Comparison of ENCODE assay signal across 19 mouse cellular contexts in the genomic region with DNA sequence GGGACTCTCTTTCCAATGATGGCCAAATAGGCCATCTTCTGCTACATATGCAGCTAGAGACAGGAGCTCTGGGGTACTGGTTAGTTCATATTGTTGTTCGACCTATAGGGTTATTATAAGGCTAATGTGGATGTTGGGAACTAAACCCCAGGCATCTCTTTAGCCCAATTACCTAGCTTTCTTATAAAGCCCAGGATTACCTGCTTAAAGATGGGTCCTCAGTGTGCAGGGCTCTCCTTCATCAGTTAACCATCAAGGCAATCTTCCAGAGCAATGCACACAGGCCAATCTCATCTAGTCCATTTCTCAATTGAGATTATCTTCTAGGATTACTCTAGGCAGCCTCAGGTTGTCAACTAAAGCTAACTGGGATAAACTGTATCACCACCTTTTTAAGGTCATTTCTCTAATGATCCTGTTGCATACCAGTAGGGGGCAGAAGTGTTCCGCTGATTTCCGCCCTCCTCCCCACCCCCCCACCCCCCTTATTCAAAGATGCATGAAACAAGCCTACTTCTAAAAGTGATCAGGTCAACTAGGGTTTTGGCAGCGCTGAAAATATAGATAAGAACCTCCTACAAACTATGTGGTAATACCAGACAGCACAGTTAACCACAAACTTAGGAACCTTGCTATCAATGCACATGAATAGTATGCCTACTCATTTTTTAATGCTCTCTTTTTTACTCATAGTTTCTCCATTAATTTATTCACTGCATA. TPM values are rescaled to one million over a fixed set of nuclear protein-coding genes. Genes with fewer than 3 reads are reported as not detected.
DNase-seq lines count a peak whose midpoint lies in the region; ATAC-seq lines count a peak whose summit lies in the region.
"Had no signal": no experiment of that assay in that cellular context is flagged by ENCODE, and none has a peak within 500 bp of the region (broad histone marks: within the 10 kb centered on the region; RNA-seq: fewer than 3 reads in every experiment).

No protein-coding gene starts in this region.

- peak; percentile 53; the same call in 1 of the 2 replicates for ATAC-seq in heart, embryonic 12.5 days (ENCODE audit: insufficient number of reproducible peaks, low FRiP score)
- peak; percentile 95 for ATAC-seq in liver, embryonic 11.5 days (replicated peaks; ENCODE audit: low FRiP score)
- ATAC-seq: intestine, embryonic 15.5 days; lung, postnatal 0 days had no signal

- H3K9ac ChIP-seq in heart, embryonic 12.5 days = no peak overlapping the region
- H3K9ac ChIP-seq in liver, embryonic 11.5 days (ENCODE audit: low read depth, low read length) = no peak overlapping the region
- H3K9ac ChIP-seq: intestine, embryonic 15.5 days; midbrain, embryonic 12.5 days; neural tube, embryonic 12.5 days had no signal

- no peaks in the 10 kb centered on the region for H3K27me3 ChIP-seq in heart, embryonic 12.5 days (replicated peaks)
- H3K27me3 ChIP-seq in liver, embryonic 11.5 days (replicated peaks; ENCODE audit: control insufficient read depth, insufficient read depth, low read length) = no peaks in the 10 kb centered on the region
- H3K27me3 ChIP-seq in splenic B cell, adult 2 months (ENCODE audit: control insufficient read depth, insufficient read depth, low read length, poor library complexity, severe bottlenecking) = no peaks in the 10 kb centered on the region
- H3K27me3 ChIP-seq: intestine, embryonic 15.5 days; midbrain, embryonic 12.5 days; neural tube, embryonic 12.5 days had no signal

- H3K4me1 ChIP-seq in heart, embryonic 12.5 days (replicated peaks) = no peaks in the 10 kb centered on the region
- H3K4me1 ChIP-seq in liver, embryonic 11.5 days (replicated peaks; ENCODE audit: control insufficient read depth, insufficient read depth, low read length) = no peaks in the 10 kb centered on the region
- H3K4me1 ChIP-seq: embryonic facial prominence, embryonic 10.5 days; intestine, embryonic 15.5 days; midbrain, embryonic 12.5 days; neural tube, embryonic 12.5 days had no signal

- no peak for DNase-seq in heart, postnatal 36 days
- peak; percentile 28 for DNase-seq in NIH3T3 (ENCODE audit: low read depth)
- DNase-seq in liver, embryonic 11.5 days (ENCODE audit: low spot score) = no peak
- peak; percentile 70 for DNase-seq in splenic B cell, adult 2 months (ENCODE audit: low read depth, low spot score)
- no peak for DNase-seq in natural killer cell, adult 2 months (ENCODE audit: low spot score in 2 of 2)
- DNase-seq in spleen, postnatal 14 days (ENCODE audit: low spot score in 2 of 2) = no peak
- DNase-seq: cerebellum, adult 11 months; gastrocnemius, postnatal 10 days; kidney, postnatal 36 days; thymus, postnatal 36 days had no signal

- peaks cover 3% of the 10 kb centered on the region; the same call in 1 of the 2 replicates for H3K9me3 ChIP-seq in heart, embryonic 12.5 days (replicated peaks)
- no peaks in the 10 kb centered on the region for H3K9me3 ChIP-seq in liver, embryonic 11.5 days (ENCODE audit: control insufficient read depth, low read length)
- H3K9me3 ChIP-seq: embryonic facial prominence, embryonic 10.5 days; intestine, embryonic 15.5 days; midbrain, embryonic 12.5 days; neural tube, embryonic 12.5 days had no signal

- no peaks in the 10 kb centered on the region for H3K36me3 ChIP-seq in heart, embryonic 12.5 days
- H3K36me3 ChIP-seq in liver, embryonic 11.5 days (ENCODE audit: control insufficient read depth, insufficient read depth, low read length) = no peaks in the 10 kb centered on the region
- no peaks in the 10 kb centered on the region for H3K36me3 ChIP-seq in splenic B cell, adult 2 months (ENCODE audit: control insufficient read depth, insufficient read depth, low read length, poor library complexity, severe bottlenecking)
- H3K36me3 ChIP-seq: embryonic facial prominence, embryonic 10.5 days; intestine, embryonic 15.5 days; midbrain, embryonic 12.5 days; neural tube, embryonic 12.5 days had no signal

- no peak overlapping the region for H3K4me2 ChIP-seq in heart, embryonic 12.5 days
- H3K4me2 ChIP-seq in liver, embryonic 11.5 days = no peak overlapping the region
- H3K4me2 ChIP-seq: intestine, embryonic 15.5 days; midbrain, embryonic 12.5 days; neural tube, embryonic 12.5 days had no signal

- H3K27ac ChIP-seq in heart, embryonic 12.5 days (ENCODE audit: poor library complexity, severe bottlenecking) = no peak overlapping the region
- H3K27ac ChIP-seq in liver, embryonic 11.5 days (ENCODE audit: low read depth, low read length) = no peak overlapping the region
- H3K27ac ChIP-seq: embryonic facial prominence, embryonic 10.5 days; intestine, embryonic 15.5 days; midbrain, embryonic 12.5 days; neural tube, embryonic 12.5 days had no signal

- no peak overlapping the region for H3K4me3 ChIP-seq in heart, embryonic 12.5 days
- no peak overlapping the region for H3K4me3 ChIP-seq in liver, embryonic 11.5 days (ENCODE audit: low read depth, low read length)
- H3K4me3 ChIP-seq: embryonic facial prominence, embryonic 10.5 days; intestine, embryonic 15.5 days; midbrain, embryonic 12.5 days; neural tube, embryonic 12.5 days had no signal

- WGBS in heart, embryonic 12.5 days = 19% methylated on average over 4 of the region's 4 CpGs
- 17% methylated on average over 4 of the region's 4 CpGs for WGBS in liver, embryonic 11.5 days

- intact Hi-C loops in heart, postnatal 36 days (cut with DNase I) = loop anchor here (5.0 kb wide), 2 partner anchors 79 to 149 kb away; a partner anchor contains a TSS

RNA-seq across cellular contexts. Expression of a gene that starts 1.2 kb away (rescaled TPM):
- polyA plus RNA-seq in heart, embryonic 12.5 days (2016; fragmentation: Nextera tagmentation; extraction: Ambion mirVana) = not detected in 2 replicates
- total RNA-seq in heart, postnatal 36 days (2021) = not detected
- polyA plus RNA-seq in liver, embryonic 11.5 days (2014; fragmentation: Nextera tagmentation; extraction: Ambion mirVana) = not detected in 2 replicates
- total RNA-seq: adrenal gland, adult 18-20 months; gastrocnemius, postnatal 10 days had no signal
- polyA plus RNA-seq: embryonic facial prominence, embryonic 10.5 days; forebrain, embryonic 11.5 days; heart, embryonic 16.5 days; intestine, embryonic 15.5 days; lung, postnatal 0 days; midbrain, embryonic 12.5 days; neural tube, embryonic 12.5 days had no signal

RNA-seq across cellular contexts. Expression of a gene that starts 13.3 kb away (rescaled TPM):
- polyA plus RNA-seq in heart, embryonic 12.5 days (2016; fragmentation: Nextera tagmentation; extraction: Ambion mirVana) = not detected in 2 replicates
- not detected for total RNA-seq in heart, postnatal 36 days (2021)
- not detected in 2 replicates for polyA plus RNA-seq in liver, embryonic 11.5 days (2014; fragmentation: Nextera tagmentation; extraction: Ambion mirVana)
- total RNA-seq: adrenal gland, adult 18-20 months; gastrocnemius, postnatal 10 days had no signal
- polyA plus RNA-seq: embryonic facial prominence, embryonic 10.5 days; forebrain, embryonic 11.5 days; heart, embryonic 16.5 days; intestine, embryonic 15.5 days; lung, postnatal 0 days; midbrain, embryonic 12.5 days; neural tube, embryonic 12.5 days had no signal

RNA-seq across cellular contexts. Expression of a gene that starts 21.0 kb away (rescaled TPM):
- 3,072 and 3,403 TPM in 2 replicates for polyA plus RNA-seq in heart, embryonic 12.5 days (2016; fragmentation: Nextera tagmentation; extraction: Ambion mirVana)
- 1,000 to 10,000 TPM; 1,102 to 1,464 TPM for total RNA-seq in heart, postnatal 36 days (2021)
- polyA plus RNA-seq in liver, embryonic 11.5 days (2014; fragmentation: Nextera tagmentation; extraction: Ambion mirVana) = 7,398 and 7,943 TPM in 2 replicates

RNA-seq across cellular contexts. Expression of a gene that starts 21.4 kb away (rescaled TPM):
- not detected in 2 replicates for polyA plus RNA-seq in heart, embryonic 12.5 days (2016; fragmentation: Nextera tagmentation; extraction: Ambion mirVana)
- not detected for total RNA-seq in heart, postnatal 36 days (2021)
- polyA plus RNA-seq in liver, embryonic 11.5 days (2014; fragmentation: Nextera tagmentation; extraction: Ambion mirVana) = not detected in 2 replicates
- total RNA-seq: adrenal gland, adult 18-20 months; gastrocnemius, postnatal 10 days had no signal
- polyA plus RNA-seq: embryonic facial prominence, embryonic 10.5 days; forebrain, embryonic 11.5 days; heart, embryonic 16.5 days; intestine, embryonic 15.5 days; lung, postnatal 0 days; midbrain, embryonic 12.5 days; neural tube, embryonic 12.5 days had no signal

RNA-seq across cellular contexts. Expression of a gene that starts 35.1 kb away (rescaled TPM):
- polyA plus RNA-seq in heart, embryonic 12.5 days (2016; fragmentation: Nextera tagmentation; extraction: Ambion mirVana) = 2,689 and 3,022 TPM in 2 replicates
- over 10,000 TPM in 1 of 2 experiments, 1,000 to 10,000 TPM in 1; 9,168 to 11,645 TPM for total RNA-seq in heart, postnatal 36 days (2021)
- polyA plus RNA-seq in liver, embryonic 11.5 days (2014; fragmentation: Nextera tagmentation; extraction: Ambion mirVana) = 9,439 and 11,024 TPM in 2 replicates

Comparison
In these comparisons a context has a peak if more than half of its experiments do, and no peak if none do; other contexts are left out.
1. DNase-seq: peak in NIH3T3 (single experiment) and splenic B cell, adult 2 months (single experiment); none in heart, postnatal 36 days (0 of 2), liver, embryonic 11.5 days (single experiment), natural killer cell, adult 2 months (0 of 2) and spleen, postnatal 14 days (0 of 2).